15 mouse cellular contexts compared by ENCODE assay signal in the genomic region with DNA sequence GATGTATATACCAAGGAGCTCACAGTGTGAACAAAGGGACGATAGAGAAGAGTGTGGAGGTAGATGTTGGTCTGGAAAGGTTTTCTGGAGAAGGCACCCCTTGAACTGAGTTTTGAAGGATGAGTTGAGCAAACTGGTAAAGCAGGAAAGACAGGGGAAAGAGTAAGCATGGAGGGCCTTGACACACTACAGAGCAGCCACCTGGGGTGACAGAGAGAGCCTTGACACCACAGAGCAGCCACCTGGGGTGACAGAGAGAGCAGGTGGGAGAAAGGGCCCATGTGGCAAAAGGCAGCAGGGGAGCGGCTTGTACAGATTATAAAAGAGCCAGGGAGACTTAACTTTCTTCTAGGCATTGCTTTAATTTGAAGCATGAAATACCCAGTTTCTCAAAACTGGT. TPM values are rescaled to one million over a fixed set of nuclear protein-coding genes. Genes with fewer than 3 reads are reported as not detected.
"Had no signal": no experiment of that assay in that cellular context is flagged by ENCODE, and none has a peak within 500 bp of the region (broad histone marks: within the 10 kb centered on the region; RNA-seq: fewer than 3 reads in every experiment).

No protein-coding gene starts in this region.

- DNase-seq: kidney, adult 11 months; lung, adult 2 months; right cerebral cortex, adult 18-20 months; right cerebral cortex, postnatal 14 days; right cerebral cortex, postnatal 4 days had no signal

- H3K27me3 ChIP-seq: intestine, embryonic 15.5 days; kidney, embryonic 15.5 days; limb, embryonic 13.5 days; liver, embryonic 12.5 days; liver, embryonic 15.5 days; midbrain, embryonic 13.5 days had no signal

- H3K4me3 ChIP-seq: intestine, embryonic 15.5 days; kidney, embryonic 15.5 days; limb, embryonic 10.5 days; limb, embryonic 13.5 days; liver, embryonic 12.5 days; liver, embryonic 15.5 days; midbrain, embryonic 13.5 days had no signal

- H3K27ac ChIP-seq: intestine, embryonic 15.5 days; kidney, embryonic 15.5 days; limb, embryonic 10.5 days; limb, embryonic 13.5 days; liver, embryonic 12.5 days; liver, embryonic 15.5 days; macrophage; midbrain, embryonic 13.5 days; stomach, postnatal 0 days had no signal

- H3K4me1 ChIP-seq: intestine, embryonic 15.5 days; limb, embryonic 10.5 days; limb, embryonic 13.5 days had no signal

RNA-seq across cellular contexts. Expression of gene Aifm3, which starts 14.7 kb away (rescaled TPM):
- total RNA-seq: megakaryocyte, adult 5-6 weeks had no signal
- polyA plus RNA-seq: macrophage had no signal
